Comparison of ENCODE assay signal across 8 mouse cellular contexts in genomic region chr6:89362281-89363106, GRCm38 (mm10). TPM values are rescaled to one million over a fixed set of nuclear protein-coding genes. Genes with fewer than 3 reads are reported as not detected.
A peak's percentile ranks its signal among the peaks of the same experiment; 100 is the strongest.
DNase-seq lines count a peak whose midpoint lies in the region; ATAC-seq lines count a peak whose summit lies in the region.

TSS of gene Plxna1 (minus strand) at chr6:89362620.

- peak within 1 kb of the TSS; percentile 98 for H3K4me2 ChIP-seq in hindbrain, embryonic 16.5 days (ENCODE audit: low read length)

- H3K4me1 ChIP-seq in hindbrain, embryonic 16.5 days (ENCODE audit: control insufficient read depth, insufficient read depth, low read depth, low read length) = peaks cover 29% of the 10 kb centered on the region

- H3K4me3 ChIP-seq in hindbrain, embryonic 16.5 days (ENCODE audit: low read length) = peak within 1 kb of the TSS; percentile 97

- peak; percentile 36 to 50 for DNase-seq in spleen, adult 18-20 months
- no peak for DNase-seq in spleen, adult 12 weeks (ENCODE audit: low spot score)
- peak; percentile 72 for DNase-seq in gastrocnemius, postnatal 10 days
- DNase-seq in left cerebral cortex, postnatal 36 days (ENCODE audit: low spot score in 2 of 2) = peak; percentile 67 to 73
- DNase-seq in mesoderm, embryonic 11.5 days (ENCODE audit: low read depth, low spot score) = peak; percentile 78
- DNase-seq in spleen, postnatal 36 days (ENCODE audit: low spot score in 2 of 2) = peak; percentile 31 to 35

- intact Hi-C loops in left cerebral cortex, postnatal 36 days (cut with DNase I) = loop anchor here (1.0 to 10.0 kb wide), 5 partner anchors 191 to 435 kb away; no protein-coding TSS in a partner anchor

- H3K27me3 ChIP-seq in hindbrain, embryonic 16.5 days (replicated peaks; ENCODE audit: control insufficient read depth, insufficient read depth, low read length) = no peaks in the 10 kb centered on the region

- H3K9ac ChIP-seq in hindbrain, embryonic 16.5 days (ENCODE audit: low read depth, low read length) = peak within 1 kb of the TSS; percentile 98

- H3K36me3 ChIP-seq in hindbrain, embryonic 16.5 days (ENCODE audit: control insufficient read depth, insufficient read depth, low read length) = no peaks in the 10 kb centered on the region

- ATAC-seq in common myeloid progenitor, adult 5-6 weeks (replicated peaks; ENCODE audit: low read depth, poor library complexity, severe bottlenecking) = peak; percentile 30
- peak; percentile 80 for ATAC-seq in hindbrain, embryonic 16.5 days

- H3K27ac ChIP-seq in hindbrain, embryonic 16.5 days (ENCODE audit: low read depth, low read length) = peak within 1 kb of the TSS; percentile 80

- under 1% methylated on average over 66 of the region's 110 CpGs for WGBS in hindbrain, embryonic 16.5 days

- H3K9me3 ChIP-seq in hindbrain, embryonic 16.5 days (ENCODE audit: control insufficient read depth, low read length) = no peaks in the 10 kb centered on the region

RNA-seq across cellular contexts. Expression of gene Plxna1, which starts in this region (rescaled TPM):
- 1.8 and 3.2 TPM in 2 replicates for total RNA-seq in common myeloid progenitor, adult 5-6 weeks (2017)
- 10 to 100 TPM; 44.1 to 54.4 TPM for total RNA-seq in gastrocnemius, postnatal 10 days (2021)
- 21.6 and 44.7 TPM in 2 replicates for polyA plus RNA-seq in hindbrain, embryonic 16.5 days (2015; fragmentation: Nextera tagmentation; extraction: Ambion mirVana)
- total RNA-seq in left cerebral cortex, postnatal 36 days (2021) = 10 to 100 TPM; 56.2 to 70.4 TPM

Comparison
In these comparisons a context has a peak if more than half of its experiments do, and no peak if none do; other contexts are left out.
1. RNA of gene Plxna1 (total RNA-seq): 56.2 to 70.4 TPM in left cerebral cortex, postnatal 36 days and 44.1 to 54.4 TPM in gastrocnemius, postnatal 10 days; 1.8 to 3.2 TPM in common myeloid progenitor, adult 5-6 weeks; every median in the first group is over 10 times any median in the second.